Mouse (Mus musculus): ENCODE data around the gene Nkx2-5. TPM values are rescaled to one million over a fixed set of nuclear protein-coding genes. Genes with fewer than 3 reads are reported as not detected.

Gene Nkx2-5
- polyA plus RNA-seq, 1 experiment from 2014 or later = 0.66 TPM

GRCm38 (mm10) chr17:26840922-26841731 is 3.7 kb downstream of the Nkx2-5 start:
- Histone ChIP-seq H3K27me3 (peaks cover 99% of the 10 kb centered on the region), H3K9ac (no peak overlapping the region), H3K9me3 (no peaks in the 10 kb centered on the region), H3K4me3 (no peak overlapping the region), H3K4me2 (no peak overlapping the region), H3K36me3 (no peaks in the 10 kb centered on the region), H3K27ac (replicated peaks) (no peak overlapping the region), H3K4me1 (replicated peaks) (peaks cover 15% of the 10 kb centered on the region)
- no peak for ATAC-seq (ENCODE audit: low read depth)
- under 1% methylated on average over 48 of the region's 48 CpGs for WGBS

GRCm38 (mm10) chr17:26840439-26840780 is 4.4 kb downstream of the Nkx2-5 start:
- H3K4me1 ChIP-seq (replicated peaks) = peaks cover 15% of the 10 kb centered on the region
- H3K4me2 ChIP-seq = no peak overlapping the region
- no peaks in the 10 kb centered on the region for H3K36me3 ChIP-seq
- H3K9me3 ChIP-seq = no peaks in the 10 kb centered on the region
- H3K27ac ChIP-seq (replicated peaks) = no peak overlapping the region
- no peak overlapping the region for H3K9ac ChIP-seq
- no peak for ATAC-seq (ENCODE audit: low read depth)
- 2% methylated on average over 9 of the region's 9 CpGs for WGBS
- peaks cover 100% of the 10 kb centered on the region for H3K27me3 ChIP-seq
- no peak overlapping the region for H3K4me3 ChIP-seq

GRCm38 (mm10) chr17:26839718-26840438 is 4.9 kb downstream of the Nkx2-5 start:
- WGBS = 2% methylated on average over 26 of the region's 26 CpGs
- no peak overlapping the region for H3K9ac ChIP-seq
- ATAC-seq (ENCODE audit: low read depth) = no peak
- H3K4me3 ChIP-seq = 0 out of 2 replicates have a peak overlapping the region, but pooled peaks have one; percentile 14
- H3K9me3 ChIP-seq = no peaks in the 10 kb centered on the region
- H3K27me3 ChIP-seq = peaks cover 100% of the 10 kb centered on the region
- peak overlapping the region; percentile 18; the same call in 1 of the 2 replicates for H3K4me2 ChIP-seq
- peaks cover 15% of the 10 kb centered on the region for H3K4me1 ChIP-seq (replicated peaks)
- no peak overlapping the region for H3K27ac ChIP-seq (replicated peaks)
- H3K36me3 ChIP-seq = no peaks in the 10 kb centered on the region

- no peak overlapping the region for H3K9ac ChIP-seq
- no peak for ATAC-seq (ENCODE audit: low read depth)
- no peak overlapping the region for H3K27ac ChIP-seq (replicated peaks)
- H3K4me1 ChIP-seq (replicated peaks) = peaks cover 9% of the 10 kb centered on the region
- H3K4me2 ChIP-seq = peak overlapping the region; percentile 18; the same call in 1 of the 2 replicates
- H3K4me3 ChIP-seq = peak overlapping the region; percentile 14; the same call in 1 of the 2 replicates
- peaks cover 100% of the 10 kb centered on the region for H3K27me3 ChIP-seq
- WGBS = under 1% methylated on average over 85 of the region's 87 CpGs
- no peaks in the 10 kb centered on the region for H3K36me3 ChIP-seq
- no peaks in the 10 kb centered on the region for H3K9me3 ChIP-seq
Observed at GRCm38 (mm10) chr17:26838911-26839717, 5.7 kb downstream of the Nkx2-5 start.

- no peak overlapping the region for H3K27ac ChIP-seq (replicated peaks)
- peak overlapping the region; percentile 14; the same call in 1 of the 2 replicates for H3K4me3 ChIP-seq
- ATAC-seq (ENCODE audit: low read depth) = no peak
Observed at GRCm38 (mm10) chr17:26838191-26838910, 6.5 kb downstream of the Nkx2-5 start.

GRCm38 (mm10) chr17:26837546-26837985 is 7.2 kb downstream of the Nkx2-5 start:
- ATAC-seq (ENCODE audit: low read depth) = no peak
- WGBS = 2% methylated on average over 7 of the region's 7 CpGs
- Histone ChIP-seq H3K9ac (no peak overlapping the region), H3K4me3 (no peak overlapping the region), H3K27ac (replicated peaks) (no peak overlapping the region), H3K4me2 (no peak overlapping the region), H3K27me3 (peaks cover 100% of the 10 kb centered on the region), H3K36me3 (no peaks in the 10 kb centered on the region), H3K9me3 (no peaks in the 10 kb centered on the region), H3K4me1 (replicated peaks) (peaks cover 9% of the 10 kb centered on the region)

More at GRCm38 (mm10) chr17:26838191-26838910, 6.5 kb downstream of the Nkx2-5 start:
- Histone ChIP-seq H3K9ac (no peak overlapping the region), H3K27me3 (peaks cover 100% of the 10 kb centered on the region), H3K4me2 (no peak overlapping the region), H3K36me3 (no peaks in the 10 kb centered on the region), H3K4me1 (replicated peaks) (peaks cover 9% of the 10 kb centered on the region), H3K9me3 (no peaks in the 10 kb centered on the region)
- under 1% methylated on average over 37 of the region's 37 CpGs for WGBS

GRCm38 (mm10) chr17:26836786-26837545 is 7.8 kb downstream of the Nkx2-5 start:
- H3K9me3 ChIP-seq = no peaks in the 10 kb centered on the region
- H3K4me1 ChIP-seq (replicated peaks) = peaks cover 9% of the 10 kb centered on the region
- H3K9ac ChIP-seq = no peak overlapping the region
- no peaks in the 10 kb centered on the region for H3K36me3 ChIP-seq
- H3K27me3 ChIP-seq = peaks cover 100% of the 10 kb centered on the region
- whole genome bisulfite sequencing = 2% methylated on average over 19 of the region's 19 CpGs
- H3K4me3 ChIP-seq = no peak overlapping the region
- H3K27ac ChIP-seq (replicated peaks) = no peak overlapping the region
- H3K4me2 ChIP-seq = no peak overlapping the region
- ATAC-seq (ENCODE audit: low read depth) = no peak

GRCm38 (mm10) chr17:26836377-26836776 is 8.4 kb downstream of the Nkx2-5 start:
- Histone ChIP-seq H3K4me1 (replicated peaks) (peaks cover 9% of the 10 kb centered on the region), H3K9me3 (no peaks in the 10 kb centered on the region), H3K27ac (replicated peaks) (no peak overlapping the region), H3K36me3 (no peaks in the 10 kb centered on the region), H3K27me3 (peaks cover 97% of the 10 kb centered on the region), H3K9ac (no peak overlapping the region), H3K4me3 (no peak overlapping the region), H3K4me2 (no peak overlapping the region)
- no peak for ATAC-seq (ENCODE audit: low read depth)
- 6% methylated on average over 5 of the region's 5 CpGs for WGBS

- H3K27ac ChIP-seq (replicated peaks) = no peak overlapping the region
- no peak overlapping the region for H3K4me3 ChIP-seq
- H3K36me3 ChIP-seq = no peaks in the 10 kb centered on the region
- peaks cover 96% of the 10 kb centered on the region for H3K27me3 ChIP-seq
- ATAC-seq (ENCODE audit: low read depth) = no peak
- 3% methylated on average over 8 of the region's 8 CpGs for WGBS
- H3K4me1 ChIP-seq (replicated peaks) = peaks cover 9% of the 10 kb centered on the region
- H3K9me3 ChIP-seq = no peaks in the 10 kb centered on the region
- no peak overlapping the region for H3K9ac ChIP-seq
- no peak overlapping the region for H3K4me2 ChIP-seq
Observed at GRCm38 (mm10) chr17:26835956-26836355, 8.9 kb downstream of the Nkx2-5 start.

- no peak for ATAC-seq (ENCODE audit: low read depth)
- Histone ChIP-seq H3K4me1 (replicated peaks) (peaks cover 9% of the 10 kb centered on the region), H3K4me3 (no peak overlapping the region), H3K27ac (replicated peaks) (no peak overlapping the region), H3K4me2 (no peak overlapping the region), H3K9me3 (no peaks in the 10 kb centered on the region), H3K36me3 (no peaks in the 10 kb centered on the region), H3K9ac (no peak overlapping the region), H3K27me3 (peaks cover 95% of the 10 kb centered on the region)
- WGBS = 10% methylated on average over 3 of the region's 9 CpGs
Observed at GRCm38 (mm10) chr17:26834966-26835755, 9.6 kb downstream of the Nkx2-5 start.
